Mouse (Mus musculus): Measurements from ENCODE around the gene Olfr911-ps1. TPM values are rescaled to one million over a fixed set of nuclear protein-coding genes. Genes with fewer than 3 reads are reported as not detected.

Olfr911-ps1 gene
- polyA plus RNA-seq (2012; rRNA removed), result not detected in 2 replicates

GRCm38 (mm10) chr9:38521280-38521679 lies at the start of gene Olfr911-ps1:
Gene Olfr911-ps1 (plus strand): TSS chr9:38521580.

GRCm38 (mm10) chr9:38486785-38487184 lies 34.6 kb upstream of the Olfr911-ps1 start, which contains the start of gene Olfr906:
Gene Olfr906 (plus strand): TSS chr9:38487085.

GRCm38 (mm10) chr9:38495501-38495900 lies 25.9 kb upstream of the Olfr911-ps1 start, which contains the start of gene Olfr907:
Gene Olfr907 (plus strand): TSS chr9:38495801.

GRCm38 (mm10) chr9:38537549-38537948 lies 16.2 kb downstream of the Olfr911-ps1 start, which contains the start of gene Olfr910:
Gene Olfr910 (plus strand): TSS chr9:38537849.

Other genes with a start within 250 kb of the Olfr911-ps1 start
- gene Olfr896-ps1, start 230.5 kb upstream of the Olfr911-ps1 start, polyA plus RNA-seq (2012; rRNA removed), result not detected in 2 replicates
- gene Olfr25, start 192.5 kb upstream of the Olfr911-ps1 start, polyA plus RNA-seq (2012; rRNA removed), result not detected in 2 replicates
- not detected in 2 replicates for gene Olfr898, start 173.2 kb upstream of the Olfr911-ps1 start, polyA plus RNA-seq (2012; rRNA removed)
- not detected in 2 replicates for gene Olfr250, start 154.7 kb upstream of the Olfr911-ps1 start, polyA plus RNA-seq (2012; rRNA removed)
- not detected in 2 replicates for gene Olfr251, start 144.5 kb upstream of the Olfr911-ps1 start, polyA plus RNA-seq (2012; rRNA removed)
- gene Olfr147, start 119.9 kb upstream of the Olfr911-ps1 start, polyA plus RNA-seq (2012; rRNA removed), result not detected in 2 replicates
- gene Olfr901, start 92.1 kb upstream of the Olfr911-ps1 start, polyA plus RNA-seq (2012; rRNA removed), result not detected in 2 replicates
- not detected in 2 replicates for gene Olfr902, start 73.9 kb upstream of the Olfr911-ps1 start, polyA plus RNA-seq (2012; rRNA removed)
- gene Olfr904, start 58.4 kb upstream of the Olfr911-ps1 start, polyA plus RNA-seq (2012; rRNA removed), result not detected in 2 replicates
- not detected in 2 replicates for gene Olfr905, start 50.5 kb upstream of the Olfr911-ps1 start, polyA plus RNA-seq (2012; rRNA removed)
- not detected in 2 replicates for gene Olfr906, start 34.5 kb upstream of the Olfr911-ps1 start, polyA plus RNA-seq (2012; rRNA removed)
- not detected in 2 replicates for gene Olfr907, start 25.8 kb upstream of the Olfr911-ps1 start, polyA plus RNA-seq (2012; rRNA removed)
- not detected in 2 replicates for gene Olfr910, start 16.3 kb downstream of the Olfr911-ps1 start, polyA plus RNA-seq (2012; rRNA removed)
- not detected in 2 replicates for gene Olfr912, start 58.6 kb downstream of the Olfr911-ps1 start, polyA plus RNA-seq (2012; rRNA removed)
- not detected in 2 replicates for gene Olfr913, start 71.2 kb downstream of the Olfr911-ps1 start, polyA plus RNA-seq (2012; rRNA removed)
- not detected in 2 replicates for gene Olfr914, start 83.5 kb downstream of the Olfr911-ps1 start, polyA plus RNA-seq (2012; rRNA removed)
- gene Olfr916, start 138.3 kb downstream of the Olfr911-ps1 start, polyA plus RNA-seq (2012; rRNA removed), result not detected in 2 replicates
- gene Olfr917, start 144.3 kb downstream of the Olfr911-ps1 start, polyA plus RNA-seq (2012; rRNA removed), result not detected in 2 replicates
- not detected in 2 replicates for gene Olfr918, start 153.0 kb downstream of the Olfr911-ps1 start, polyA plus RNA-seq (2012; rRNA removed)
- not detected in 2 replicates for gene Olfr919, start 182.1 kb downstream of the Olfr911-ps1 start, polyA plus RNA-seq (2012; rRNA removed)
- gene Vwa5a, start 196.7 kb downstream of the Olfr911-ps1 start, polyA plus RNA-seq (2012; rRNA removed), result 4.3 and 5.0 TPM in 2 replicates
- gene Olfr920, start 230.7 kb downstream of the Olfr911-ps1 start, polyA plus RNA-seq (2012; rRNA removed), result 0.03 and 0.05 TPM in 2 replicates